Mouse (Mus musculus) lung, postnatal 0 days (tissue): Measurements from ENCODE around the gene Gm5483.

Source experiments
- CTCF ChIP-seq: IDR thresholded peaks from 2 replicates; pipeline ENCODE4 v1.5.1; 2016; ENCODE audit warnings: antibody characterized with exemption, mild to moderate bottlenecking
- EP300 ChIP-seq: IDR thresholded peaks from 2 replicates; pipeline ENCODE4 v1.6.1; 2016; ENCODE audit warnings: antibody characterized with exemption, mild to moderate bottlenecking, control low read depth

DNA sequence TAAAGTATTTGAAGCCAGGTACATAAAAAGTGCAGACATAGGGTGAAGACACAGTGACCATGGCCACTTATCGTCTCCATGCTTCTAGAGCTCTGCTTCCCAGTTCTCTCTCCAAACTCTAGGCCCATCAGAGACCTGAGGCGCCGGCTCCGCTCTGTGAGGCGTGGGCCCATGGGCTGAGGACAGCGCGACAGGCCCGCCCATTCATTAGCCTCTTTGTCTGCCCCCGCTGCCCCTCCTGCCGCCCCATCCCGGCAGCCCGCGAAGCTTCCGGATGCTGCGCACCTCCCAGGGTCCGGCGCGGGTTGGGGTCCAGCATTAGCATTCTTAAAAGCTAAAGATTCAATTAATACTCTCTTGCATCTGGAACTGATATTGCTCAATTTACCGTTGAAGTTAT lies 15.2 kb downstream of the Gm5483 start:
- TF ChIP-seq EP300, result no peak
- no peak for TF ChIP-seq CTCF
